Mouse (Mus musculus): ENCODE data around the gene Pnma1. TPM values are rescaled to one million over a fixed set of nuclear protein-coding genes. Genes with fewer than 3 reads are reported as not detected.

Pnma1 gene
- polyA plus RNA-seq, 1 experiment from 2014 or later, result 3.7 TPM

DNA sequence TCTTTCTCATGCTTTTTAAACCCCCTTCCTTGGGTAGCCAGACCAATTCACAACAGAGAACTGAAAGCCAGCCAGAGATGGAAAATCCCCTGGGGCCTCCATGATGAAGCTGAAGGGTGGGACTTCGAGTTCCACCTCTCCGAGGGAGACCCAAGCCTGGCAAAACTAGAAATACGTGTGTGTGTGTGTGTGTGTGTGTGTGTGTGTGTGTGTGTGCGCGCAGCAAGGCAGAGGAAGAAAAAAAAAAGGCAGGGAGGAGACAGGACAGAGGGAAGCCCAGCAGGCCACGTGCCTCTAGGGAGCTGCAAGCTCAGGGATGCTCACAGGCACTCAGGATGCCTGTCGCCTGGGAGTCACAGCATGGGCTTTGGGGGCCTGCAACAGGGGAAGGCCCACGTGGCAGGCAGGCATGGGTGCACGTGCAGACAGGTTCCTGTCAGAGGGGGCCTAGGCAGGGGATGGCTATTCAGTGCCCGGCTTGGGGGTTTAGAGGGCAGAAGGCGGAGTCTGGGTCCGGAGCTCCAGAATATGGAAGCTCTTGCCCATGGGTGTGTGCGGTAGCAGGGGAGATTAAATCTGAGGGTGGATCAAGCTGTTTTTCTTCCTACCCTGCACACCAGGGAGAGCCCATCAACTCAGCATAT lies 28.0 kb upstream of the Pnma1 start:
- ATAC-seq (ENCODE audit: low FRiP score, low read depth), result no peak

DNA sequence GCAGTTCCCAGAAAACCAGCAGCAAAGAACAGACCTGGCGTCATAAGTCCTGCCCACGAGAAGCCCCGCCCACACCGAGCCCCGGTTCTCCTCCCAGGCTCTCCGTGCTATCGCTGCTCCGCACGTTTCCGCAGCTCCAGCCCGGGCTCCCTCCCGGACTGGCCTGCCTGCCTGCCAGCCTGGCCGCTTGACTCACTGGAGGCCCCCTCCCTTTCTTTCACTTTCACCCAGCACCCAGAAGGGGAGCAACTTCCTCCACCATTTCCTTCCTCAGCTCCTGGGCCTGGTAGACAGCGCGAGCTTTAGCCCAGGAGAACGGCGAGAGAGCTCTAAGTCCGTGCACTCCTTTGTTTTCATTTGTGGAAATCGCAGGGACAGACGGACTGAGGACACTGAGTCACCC lies 27.4 kb upstream of the Pnma1 start:
- peaks cover 48% of the 10 kb centered on the region for H3K4me1 ChIP-seq
- under 1% methylated on average over 20 of the region's 20 CpGs for WGBS
- peaks cover 31% of the 10 kb centered on the region for H3K36me3 ChIP-seq
- no peaks in the 10 kb centered on the region for H3K27me3 ChIP-seq
- peak; percentile 75 for ATAC-seq (ENCODE audit: low FRiP score, low read depth)
- H3K4me2 ChIP-seq (replicated peaks), result peak overlapping the region; percentile 66
- H3K9ac ChIP-seq (replicated peaks), result peak overlapping the region; percentile 81
- H3K4me3 ChIP-seq, result peak overlapping the region; percentile 43
- H3K27ac ChIP-seq (replicated peaks), result peak overlapping the region; percentile 89
- no peaks in the 10 kb centered on the region for H3K9me3 ChIP-seq

More for the DNA sequence above, 28.0 kb upstream of the Pnma1 start:
- WGBS, result 3% methylated on average over 13 of the region's 13 CpGs
- Histone ChIP-seq H3K9me3 (no peaks in the 10 kb centered on the region), H3K27me3 (no peaks in the 10 kb centered on the region), H3K4me2 (replicated peaks) (peak overlapping the region; percentile 66), H3K9ac (replicated peaks) (peak overlapping the region; percentile 81), H3K27ac (replicated peaks) (peak overlapping the region; percentile 89), H3K36me3 (peaks cover 28% of the 10 kb centered on the region), H3K4me1 (peaks cover 54% of the 10 kb centered on the region), H3K4me3 (peak overlapping the region; percentile 43)

DNA sequence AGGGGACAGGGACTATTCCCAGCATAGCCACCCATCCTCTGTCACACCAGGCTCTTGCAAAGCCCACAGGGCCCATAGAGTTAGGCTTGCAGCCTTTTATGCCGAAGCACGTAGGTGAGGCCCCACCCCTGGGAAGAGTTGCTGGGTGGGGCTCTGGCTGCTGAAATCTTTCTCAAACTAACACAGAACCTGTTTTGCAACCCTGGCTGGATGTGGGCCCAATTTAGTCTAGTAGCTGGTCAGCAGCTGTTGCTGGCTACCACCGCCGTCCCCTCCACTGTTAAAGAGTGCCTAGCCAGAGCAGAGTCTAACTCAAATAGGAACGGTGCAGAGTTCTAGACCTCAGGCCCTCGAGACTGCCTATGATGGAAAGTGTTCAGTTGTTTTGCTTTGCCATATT lies 26.6 kb upstream of the Pnma1 start:
- Histone ChIP-seq H3K27me3 (no peaks in the 10 kb centered on the region), H3K4me2 (replicated peaks) (no peak overlapping the region), H3K9ac (replicated peaks) (no peak overlapping the region), H3K27ac (replicated peaks) (no peak overlapping the region), H3K36me3 (peaks cover 31% of the 10 kb centered on the region), H3K9me3 (no peaks in the 10 kb centered on the region), H3K4me1 (peaks cover 40% of the 10 kb centered on the region), H3K4me3 (no peak overlapping the region)
- 89% methylated on average over 6 of the region's 6 CpGs for WGBS
- ATAC-seq (ENCODE audit: low FRiP score, low read depth), result no peak

DNA sequence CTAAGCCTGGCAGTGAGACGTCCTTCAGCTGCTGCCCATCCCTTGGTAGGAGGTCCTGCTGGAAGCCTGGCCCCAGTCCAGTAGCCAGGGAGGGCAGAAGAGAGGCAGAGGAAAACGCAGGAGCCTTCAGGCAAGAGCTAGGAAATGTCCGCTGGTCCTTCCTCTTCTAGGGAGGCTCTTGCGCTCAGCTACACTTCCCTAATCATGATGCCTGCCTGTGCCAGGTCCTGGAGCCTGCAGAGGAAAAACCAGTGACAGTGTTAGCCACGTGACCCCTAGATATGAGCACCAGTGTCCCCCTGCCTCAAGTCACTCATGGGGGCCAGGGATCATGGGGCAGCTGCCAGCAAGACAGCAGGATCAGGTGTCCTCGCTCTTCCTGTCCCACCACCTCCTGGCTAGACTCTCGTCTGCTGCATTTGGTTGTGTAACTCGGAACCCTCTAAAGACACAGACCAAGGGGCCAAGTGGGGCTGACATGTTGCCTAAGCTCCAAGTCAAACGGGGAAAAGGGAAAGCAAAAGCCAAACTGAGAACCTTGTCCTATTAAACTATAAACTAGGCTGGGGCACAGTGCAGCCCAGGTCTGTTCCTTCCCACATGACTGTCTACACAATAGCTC lies 26.0 kb upstream of the Pnma1 start:
- Histone ChIP-seq H3K27ac (replicated peaks) (no peak overlapping the region), H3K36me3 (peaks cover 31% of the 10 kb centered on the region), H3K4me3 (no peak overlapping the region), H3K9ac (replicated peaks) (no peak overlapping the region), H3K9me3 (no peaks in the 10 kb centered on the region), H3K27me3 (no peaks in the 10 kb centered on the region), H3K4me2 (replicated peaks) (no peak overlapping the region), H3K4me1 (peaks cover 39% of the 10 kb centered on the region)
- ATAC-seq (ENCODE audit: low FRiP score, low read depth), result no peak
- 86% methylated on average over 9 of the region's 9 CpGs for WGBS

DNA sequence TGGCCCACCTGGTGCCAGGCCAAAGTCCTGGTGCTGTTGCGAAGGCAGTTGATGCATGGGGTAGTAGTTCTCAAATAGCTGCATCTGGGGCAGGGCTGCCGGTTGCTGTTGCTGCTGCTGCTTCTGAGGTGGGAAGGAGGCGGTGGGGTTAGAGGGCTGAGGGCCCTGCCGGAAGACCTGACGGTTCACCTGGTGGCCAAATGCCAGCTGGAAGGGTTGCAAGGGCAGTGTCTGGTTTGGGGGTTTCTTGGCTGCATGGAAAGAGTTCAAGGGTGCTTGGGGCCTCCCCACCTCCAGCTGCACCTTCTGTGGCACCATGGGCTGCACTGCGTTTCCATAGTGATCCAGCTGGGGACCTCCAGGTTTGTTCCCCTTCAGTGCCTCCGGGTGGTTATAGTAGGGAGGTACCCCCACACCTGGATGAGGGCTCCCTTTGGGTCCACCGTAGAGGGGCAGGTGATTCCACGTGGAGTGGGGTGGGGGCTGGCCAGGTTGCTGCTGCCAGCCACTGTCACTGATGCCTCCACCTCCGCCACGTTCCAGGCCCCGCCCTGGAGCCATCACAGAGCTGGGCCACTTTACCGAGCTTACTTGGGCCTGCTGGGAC lies 25.1 kb upstream of the Pnma1 start:
- 90% methylated on average over 13 of the region's 13 CpGs for WGBS
- Histone ChIP-seq H3K9ac (replicated peaks) (no peak overlapping the region), H3K4me2 (replicated peaks) (no peak overlapping the region), H3K27ac (replicated peaks) (no peak overlapping the region), H3K36me3 (peaks cover 31% of the 10 kb centered on the region), H3K4me3 (no peak overlapping the region), H3K27me3 (no peaks in the 10 kb centered on the region), H3K9me3 (no peaks in the 10 kb centered on the region), H3K4me1 (peaks cover 35% of the 10 kb centered on the region)
- ATAC-seq (ENCODE audit: low FRiP score, low read depth), result no peak

DNA sequence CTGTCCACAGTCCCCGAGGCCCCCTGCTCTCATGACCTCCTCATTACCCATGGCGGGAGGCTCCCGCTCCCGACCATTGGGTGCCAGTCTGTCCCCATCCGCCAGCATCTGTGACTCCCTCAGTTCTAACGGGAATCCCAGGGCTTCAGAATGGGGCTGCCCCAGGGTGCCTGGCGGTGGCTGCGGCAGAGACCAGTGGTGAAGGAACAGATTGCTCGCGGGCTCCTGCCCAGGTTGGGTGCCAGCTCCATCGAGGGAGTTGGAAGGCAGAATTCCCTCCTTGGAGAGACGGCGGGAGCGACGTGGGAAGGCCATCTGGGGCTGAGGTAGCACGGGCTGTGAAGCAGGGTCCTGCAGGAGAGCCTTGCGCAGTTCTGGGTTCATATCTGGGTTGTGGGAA lies 24.6 kb upstream of the Pnma1 start:
- Histone ChIP-seq H3K4me1 (peaks cover 29% of the 10 kb centered on the region), H3K4me2 (replicated peaks) (no peak overlapping the region), H3K9ac (replicated peaks) (no peak overlapping the region), H3K27ac (replicated peaks) (no peak overlapping the region), H3K36me3 (peaks cover 31% of the 10 kb centered on the region), H3K4me3 (no peak overlapping the region), H3K27me3 (no peaks in the 10 kb centered on the region), H3K9me3 (no peaks in the 10 kb centered on the region)
- WGBS, result 94% methylated on average over 17 of the region's 17 CpGs
- ATAC-seq (ENCODE audit: low FRiP score, low read depth), result no peak

DNA sequence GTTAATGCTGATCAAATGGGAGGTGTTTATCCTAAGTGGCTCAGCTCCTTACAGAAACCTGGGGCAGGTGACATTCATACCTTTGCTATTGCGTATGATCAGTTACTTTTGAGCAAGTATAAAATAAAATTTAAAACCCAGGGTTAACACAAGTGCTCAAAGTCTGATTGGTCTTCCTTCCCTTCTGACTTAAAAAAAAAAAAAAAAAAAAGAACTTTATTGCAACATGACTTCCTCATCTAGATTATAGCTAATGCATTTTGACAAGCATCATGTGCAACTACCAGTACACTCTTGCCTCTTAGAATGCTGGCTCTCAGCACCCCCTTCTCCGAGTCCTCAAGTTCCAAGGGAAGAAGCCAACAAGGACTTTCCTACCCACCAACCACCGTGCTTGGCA lies 23.9 kb upstream of the Pnma1 start:
- no peak overlapping the region for H3K27ac ChIP-seq (replicated peaks)
- no peaks in the 10 kb centered on the region for H3K27me3 ChIP-seq
- no peak for ATAC-seq (ENCODE audit: low FRiP score, low read depth)
- peaks cover 24% of the 10 kb centered on the region for H3K4me1 ChIP-seq
- peaks cover 33% of the 10 kb centered on the region for H3K36me3 ChIP-seq
- H3K4me2 ChIP-seq (replicated peaks), result no peak overlapping the region
- H3K9ac ChIP-seq (replicated peaks), result no peak overlapping the region
- 93% methylated on average over 3 of the region's 3 CpGs for WGBS
- H3K4me3 ChIP-seq, result no peak overlapping the region
- H3K9me3 ChIP-seq, result no peaks in the 10 kb centered on the region

DNA sequence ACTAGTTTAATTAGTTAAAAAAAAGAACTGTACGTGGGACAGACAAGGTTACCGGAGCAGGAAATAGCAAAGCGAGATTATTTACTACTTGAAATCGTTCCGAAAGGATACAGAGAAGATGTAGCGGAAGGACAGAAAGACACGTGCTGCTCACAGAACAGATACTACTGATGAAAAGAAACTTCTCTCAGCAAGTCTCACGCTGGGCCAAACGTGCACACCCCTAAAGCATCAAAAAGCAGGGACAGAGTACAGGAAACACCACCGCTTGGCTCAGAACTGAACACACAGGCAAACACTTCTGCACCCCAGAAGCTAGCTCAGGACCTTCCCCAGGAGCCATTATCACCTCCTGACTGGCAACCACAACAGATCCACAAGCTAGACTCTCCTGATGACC lies 22.3 kb upstream of the Pnma1 start:
- H3K27me3 ChIP-seq, result no peaks in the 10 kb centered on the region
- no peak overlapping the region for H3K4me3 ChIP-seq
- H3K9me3 ChIP-seq, result no peaks in the 10 kb centered on the region
- no peak for ATAC-seq (ENCODE audit: low FRiP score, low read depth)
- 90% methylated on average over 10 of the region's 10 CpGs for WGBS
- H3K27ac ChIP-seq (replicated peaks), result no peak overlapping the region
- no peak overlapping the region for H3K9ac ChIP-seq (replicated peaks)
- H3K36me3 ChIP-seq, result peaks cover 35% of the 10 kb centered on the region
- peaks cover 8% of the 10 kb centered on the region for H3K4me1 ChIP-seq
- H3K4me2 ChIP-seq (replicated peaks), result no peak overlapping the region

DNA sequence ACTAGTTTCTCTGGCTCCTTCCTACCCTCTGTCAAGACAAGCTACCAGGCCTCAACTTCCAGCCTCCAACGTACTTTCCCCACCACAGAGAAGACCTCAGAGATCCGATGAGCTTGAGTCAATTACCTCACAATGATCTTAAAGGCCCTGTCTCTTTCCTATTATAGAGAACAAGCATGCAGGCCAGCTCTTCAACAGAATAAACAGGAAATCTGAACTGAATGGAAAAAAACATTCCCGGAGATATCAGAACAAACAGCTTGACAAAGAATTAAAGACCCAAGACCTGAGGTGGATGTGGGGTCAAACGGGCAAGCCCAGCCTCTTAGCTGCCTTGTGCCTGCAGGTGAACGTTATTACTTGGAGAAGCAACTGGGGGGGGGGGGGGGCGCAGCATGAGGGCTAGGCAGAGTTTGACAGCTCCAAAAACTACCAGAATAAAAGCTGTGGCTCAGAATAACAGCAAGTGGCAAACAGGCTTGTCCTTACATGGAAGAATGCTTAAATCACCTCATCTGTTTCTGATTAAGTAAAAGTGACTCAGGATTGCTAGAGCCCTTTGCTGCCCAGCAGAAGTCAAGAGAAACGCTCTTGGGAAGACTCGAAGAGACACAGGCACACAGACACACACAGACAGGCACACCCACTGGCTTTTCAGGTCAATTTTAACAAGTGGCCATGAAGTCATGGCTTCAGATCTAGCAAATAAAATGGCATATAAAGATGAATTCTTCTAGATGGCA lies 17.5 kb upstream of the Pnma1 start:
- Histone ChIP-seq H3K36me3 (peaks cover 4% of the 10 kb centered on the region), H3K9ac (replicated peaks) (no peak overlapping the region), H3K27me3 (no peaks in the 10 kb centered on the region), H3K4me3 (no peak overlapping the region), H3K4me2 (replicated peaks) (no peak overlapping the region), H3K27ac (replicated peaks) (no peak overlapping the region), H3K4me1 (no peaks in the 10 kb centered on the region), H3K9me3 (no peaks in the 10 kb centered on the region)
- 76% methylated on average over 8 of the region's 8 CpGs for WGBS
- no peak for ATAC-seq (ENCODE audit: low FRiP score, low read depth)

DNA sequence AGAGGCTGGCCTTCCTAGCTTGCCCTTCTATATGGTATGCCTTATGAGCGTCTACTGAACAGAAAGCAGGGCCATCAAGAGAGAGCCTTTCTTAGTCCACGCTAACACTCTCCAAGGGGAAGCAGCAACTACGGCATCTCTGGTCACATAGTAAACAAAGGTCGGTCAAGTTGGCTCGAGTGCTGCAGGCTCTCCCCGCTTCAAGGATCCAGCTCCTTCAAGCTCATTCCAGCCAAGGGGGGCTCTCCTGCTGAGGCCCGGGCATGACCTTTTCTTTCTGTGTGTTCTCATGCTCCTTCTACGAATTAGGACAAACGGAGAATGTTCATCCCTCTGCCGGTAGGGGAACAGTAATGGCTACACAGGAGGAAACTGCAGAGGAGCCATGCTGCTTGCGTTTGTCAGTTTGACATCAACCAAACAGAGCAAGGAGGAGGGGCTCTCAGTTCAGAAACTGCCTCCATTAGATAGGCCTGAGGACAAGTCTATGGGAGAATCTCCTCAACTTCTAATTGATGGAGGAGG lies 15.4 kb upstream of the Pnma1 start:
- WGBS, result 85% methylated on average over 11 of the region's 11 CpGs
- no peak for ATAC-seq (ENCODE audit: low FRiP score, low read depth)
- peaks cover 25% of the 10 kb centered on the region for H3K36me3 ChIP-seq

DNA sequence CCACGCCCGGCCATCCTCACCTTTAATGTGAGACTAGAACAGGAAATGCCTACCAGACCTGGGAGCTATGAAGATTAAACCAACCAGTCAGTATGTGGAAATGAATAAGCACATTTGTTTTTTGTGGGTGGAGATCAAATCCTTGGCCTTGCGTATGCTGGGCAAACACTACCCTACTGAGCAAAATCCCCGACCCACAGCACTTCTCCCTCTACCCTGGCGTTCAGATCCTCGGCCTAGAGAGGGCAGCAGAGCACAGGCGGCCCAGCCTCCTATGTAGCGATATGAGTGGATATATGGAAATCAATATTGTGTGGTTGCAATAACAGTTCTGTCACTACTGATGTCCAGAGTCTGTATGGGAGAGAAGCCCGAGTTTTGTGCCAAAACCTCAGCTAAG lies 14.8 kb upstream of the Pnma1 start:
- Histone ChIP-seq H3K9me3 (no peaks in the 10 kb centered on the region), H3K27me3 (no peaks in the 10 kb centered on the region), H3K9ac (replicated peaks) (no peak overlapping the region), H3K36me3 (peaks cover 30% of the 10 kb centered on the region), H3K4me3 (no peak overlapping the region), H3K4me2 (replicated peaks) (no peak overlapping the region), H3K27ac (replicated peaks) (no peak overlapping the region), H3K4me1 (no peaks in the 10 kb centered on the region)
- ATAC-seq (ENCODE audit: low FRiP score, low read depth), result no peak
- 89% methylated on average over 9 of the region's 9 CpGs for WGBS

More for the DNA sequence above, 15.4 kb upstream of the Pnma1 start:
- Histone ChIP-seq H3K4me3 (no peak overlapping the region), H3K27me3 (no peaks in the 10 kb centered on the region), H3K4me1 (no peaks in the 10 kb centered on the region), H3K9ac (replicated peaks) (no peak overlapping the region), H3K9me3 (no peaks in the 10 kb centered on the region), H3K4me2 (replicated peaks) (no peak overlapping the region), H3K27ac (replicated peaks) (no peak overlapping the region)

All from midbrain, embryonic 12.5 days (tissue).